Mouse (Mus musculus) spleen, adult 2 months (tissue): Measurements from ENCODE around the gene Yod1. TPM values are rescaled to one million over a fixed set of nuclear protein-coding genes. Genes with fewer than 3 reads are reported as not detected.
A peak's percentile ranks its signal among the peaks of the same experiment; 100 is the strongest.

Experiments used
- DNase-seq, 2 experiments: peaks; one replicate each; pipeline versions ENCODE4 v3.0.0 to v3.0.0-alpha.2; 2012 to 2021; ENCODE audit warnings: low spot score in 2 of 2, low read depth in 1 of 2
- H3K27ac ChIP-seq: fragments of 200-500 bp; 2 replicates; pipeline ENCODE4 v1.5.1; 2012; ENCODE audit warnings: low read length, inconsistent platforms; ENCODE audit not compliant: insufficient read depth
- H3K27me3 ChIP-seq: fragments of 200-500 bp; 2 replicates; pipeline ENCODE4 v1.6.1; 2012; ENCODE audit warnings: mild to moderate bottlenecking, moderate library complexity, low read length, inconsistent platforms; ENCODE audit not compliant: control insufficient read depth, insufficient read depth
- H3K36me3 ChIP-seq: fragments of 200-500 bp; 2 replicates; pipeline ENCODE4 v1.6.1; 2012; ENCODE audit warnings: mild to moderate bottlenecking, low read length, inconsistent platforms; ENCODE audit not compliant: control insufficient read depth, insufficient read depth
- H3K4me1 ChIP-seq: fragments of 200-500 bp; 2 replicates; pipeline ENCODE4 v1.6.1; 2011; ENCODE audit warnings: inconsistent platforms; ENCODE audit not compliant: control insufficient read depth, insufficient read depth, insufficient read length
- H3K4me3 ChIP-seq: fragments of 200-500 bp; 2 replicates; pipeline ENCODE4 v1.5.1; 2011; ENCODE audit warnings: mild to moderate bottlenecking, inconsistent platforms; ENCODE audit not compliant: insufficient read depth, insufficient read length; ENCODE audit errors: extremely low read depth
- CTCF ChIP-seq: fragments of 200-500 bp; IDR thresholded peaks from 2 replicates; pipeline ENCODE4 v1.5.1; 2011; ENCODE audit warnings: mild to moderate bottlenecking, inconsistent platforms; ENCODE audit not compliant: insufficient read depth, insufficient read length, insufficient replicate concordance; ENCODE audit errors: extremely low read depth
- POLR2A ChIP-seq: fragments of 200-500 bp; IDR thresholded peaks from 2 replicates; pipeline ENCODE4 v1.6.1; 2011; ENCODE audit warnings: low read depth, low read length, inconsistent platforms
- WGBS: fragments of 180-500 bp; shearing (Covaris S2); methylation state at CpG from one replicate; pipeline ENCODE4 v1.1.7; 2018; 5-methylcytosine and 5-hydroxymethylcytosine counted together
- polyA plus RNA-seq: library from polyadenylated mRNA; depleted of rRNA; stranded (reverse); fragments of >200 nt; gene quantifications from 2 replicates; pipeline ENCODE4 v1.2.3, GENCODE M21; 2012

Gene Yod1
- polyA plus RNA-seq, 1 experiment, result 1.6 TPM

- no peak for DNase-seq
- H3K36me3 ChIP-seq, result peaks cover 32% of the 10 kb centered on the region
- no peak overlapping the region for H3K27ac ChIP-seq
- TF ChIP-seq POLR2A, result no peak
- no peak for TF ChIP-seq CTCF
- H3K4me3 ChIP-seq, result no peak overlapping the region
- no peaks in the 10 kb centered on the region for H3K27me3 ChIP-seq
- WGBS, result 95% methylated on average over 11 of the region's 11 CpGs
- H3K4me1 ChIP-seq, result no peaks in the 10 kb centered on the region
Observed at GRCm38 (mm10) chr1:130701976-130702375, 15.2 kb upstream of the Yod1 start.

- no peak overlapping the region for H3K27ac ChIP-seq
- no peak for DNase-seq
- H3K4me1 ChIP-seq, result no peaks in the 10 kb centered on the region
- peaks cover 28% of the 10 kb centered on the region for H3K36me3 ChIP-seq
- no peak overlapping the region for H3K4me3 ChIP-seq
- H3K27me3 ChIP-seq, result no peaks in the 10 kb centered on the region
- WGBS, result 93% methylated on average over 2 of the region's 2 CpGs
- TF ChIP-seq CTCF, result no peak
- no peak for TF ChIP-seq POLR2A
Observed at GRCm38 (mm10) chr1:130703613-130704012, 13.5 kb upstream of the Yod1 start.

- WGBS, result 92% methylated on average over 22 of the region's 22 CpGs
- Histone ChIP-seq H3K4me3 (no peak overlapping the region), H3K36me3 (peaks cover 6% of the 10 kb centered on the region), H3K4me1 (no peaks in the 10 kb centered on the region; the same call in 1 of the 2 replicates), H3K27ac (no peak overlapping the region), H3K27me3 (no peaks in the 10 kb centered on the region)
- DNase-seq, result no peak
- no peak for TF ChIP-seq POLR2A
- no peak for TF ChIP-seq CTCF
Observed at GRCm38 (mm10) chr1:130710283-130711080, 6.6 kb upstream of the Yod1 start.

GRCm38 (mm10) chr1:130714046-130714445, 3.1 kb upstream of the Yod1 start:
- no peaks in the 10 kb centered on the region for H3K27me3 ChIP-seq
- H3K4me3 ChIP-seq, result no peak overlapping the region
- H3K36me3 ChIP-seq, result 0 out of 2 replicates have a peak, but pooled peaks cover 2% of the 10 kb centered on the region
- WGBS, result 89% methylated on average over 4 of the region's 4 CpGs
- no peak overlapping the region for H3K27ac ChIP-seq
- TF ChIP-seq CTCF (no peak), POLR2A (no peak)
- no peak for DNase-seq
- H3K4me1 ChIP-seq, result peaks cover 3% of the 10 kb centered on the region; the same call in 1 of the 2 replicates

- H3K36me3 ChIP-seq, result 0 out of 2 replicates have a peak, but pooled peaks cover 3% of the 10 kb centered on the region
- no peaks in the 10 kb centered on the region for H3K27me3 ChIP-seq
- H3K4me1 ChIP-seq, result peaks cover 3% of the 10 kb centered on the region; the same call in 1 of the 2 replicates
- peak within 1 kb of the TSS; percentile 74 for H3K27ac ChIP-seq
- peak within 1 kb of the TSS; percentile 96 for H3K4me3 ChIP-seq
- under 1% methylated on average over 35 of the region's 38 CpGs for WGBS
- TF ChIP-seq POLR2A (peak; percentile 51), CTCF (no peak)
- DNase-seq, result peak; percentile 96
Observed at GRCm38 (mm10) chr1:130715561-130716217, 1.4 kb upstream of the Yod1 start, which contains the start of gene Gm29427. TSS of gene Gm29427 (minus strand) at chr1:130715799.

- H3K27me3 ChIP-seq, result no peaks in the 10 kb centered on the region
- H3K4me1 ChIP-seq, result peaks cover 3% of the 10 kb centered on the region; the same call in 1 of the 2 replicates
- H3K4me3 ChIP-seq, result peak overlapping the region; percentile 96
- under 1% methylated on average over 3 of the region's 3 CpGs for WGBS
- no peak for TF ChIP-seq CTCF
- no peak for TF ChIP-seq POLR2A
- H3K36me3 ChIP-seq, result 0 out of 2 replicates have a peak, but pooled peaks cover 3% of the 10 kb centered on the region
- DNase-seq, result no peak
- H3K27ac ChIP-seq, result peak overlapping the region; percentile 24; the same call in 1 of the 2 replicates
Observed at GRCm38 (mm10) chr1:130716218-130716512, 962 bp upstream of the Yod1 start.
